Comparison of ENCODE assay signal across 9 mouse cellular contexts in genomic region chr9:77834259-77834993, GRCm38 (mm10).
DNase-seq lines count a peak whose midpoint lies in the region; ATAC-seq lines count a peak whose summit lies in the region.
"Had no signal": no experiment of that assay in that cellular context is flagged by ENCODE, and none has a peak within 500 bp of the region (broad histone marks: within the 10 kb centered on the region; RNA-seq: fewer than 3 reads in every experiment).

No protein-coding gene starts in this region.

- no peak for ATAC-seq in heart, embryonic 11.5 days (replicated peaks; ENCODE audit: insufficient number of reproducible peaks, low FRiP score, low TSS enrichment)
- ATAC-seq in activated CD4-positive, CD25-positive, alpha-beta regulatory T cell, adult 4 months = peak; percentile 77

- peak; percentile 48 for DNase-seq in heart, adult 8-10 months (ENCODE audit: low spot score)
- peak; percentile 55 for DNase-seq in CD4-positive, CD25-positive, alpha-beta regulatory T cell, adult 2 months (ENCODE audit: low read depth, low spot score)
- peak; percentile 74 for DNase-seq in lung, postnatal 36 days
- no peak for DNase-seq in embryonic facial prominence, embryonic 10.5 days (ENCODE audit: low spot score)
- DNase-seq in gastrocnemius, postnatal 14 days = no peak

- H3K4me1 ChIP-seq in heart, embryonic 11.5 days (ENCODE audit: control insufficient read depth, insufficient read depth, low read length) = no peaks in the 10 kb centered on the region
- H3K4me1 ChIP-seq in embryonic facial prominence, embryonic 10.5 days = no peaks in the 10 kb centered on the region
- H3K4me1 ChIP-seq: embryonic facial prominence, embryonic 12.5 days; liver, embryonic 15.5 days had no signal

- H3K27me3 ChIP-seq in heart, embryonic 11.5 days (ENCODE audit: control insufficient read depth, insufficient read depth, low read length) = no peaks in the 10 kb centered on the region
- no peaks in the 10 kb centered on the region for H3K27me3 ChIP-seq in embryonic facial prominence, embryonic 10.5 days (replicated peaks; ENCODE audit: low read depth, poor library complexity, severe bottlenecking)
- H3K27me3 ChIP-seq: embryonic facial prominence, embryonic 12.5 days; liver, embryonic 15.5 days had no signal

- H3K27ac ChIP-seq in heart, embryonic 11.5 days (ENCODE audit: low read depth, low read length) = no peak overlapping the region
- no peak overlapping the region for H3K27ac ChIP-seq in embryonic facial prominence, embryonic 10.5 days (replicated peaks)
- H3K27ac ChIP-seq: embryonic facial prominence, embryonic 12.5 days; liver, embryonic 15.5 days had no signal

- H3K4me3 ChIP-seq in heart, embryonic 11.5 days (ENCODE audit: low read depth, low read length) = no peak overlapping the region
- no peak overlapping the region for H3K4me3 ChIP-seq in embryonic facial prominence, embryonic 10.5 days
- H3K4me3 ChIP-seq: embryonic facial prominence, embryonic 12.5 days; liver, embryonic 15.5 days had no signal

- H3K4me2 ChIP-seq in heart, embryonic 11.5 days = no peak overlapping the region
- H3K4me2 ChIP-seq: embryonic facial prominence, embryonic 12.5 days; liver, embryonic 15.5 days had no signal

- no peak overlapping the region for H3K9ac ChIP-seq in heart, embryonic 11.5 days (ENCODE audit: low read depth, low read length)
- H3K9ac ChIP-seq: embryonic facial prominence, embryonic 12.5 days; liver, embryonic 15.5 days had no signal

- 65% methylated on average over 9 of the region's 9 CpGs for WGBS in heart, embryonic 11.5 days (ENCODE audit: insufficient replicate concordance)
- WGBS in embryonic facial prominence, embryonic 10.5 days = 76% methylated on average over 9 of the region's 9 CpGs

- H3K9me3 ChIP-seq in heart, embryonic 11.5 days (replicated peaks; ENCODE audit: control insufficient read depth, low read length) = no peaks in the 10 kb centered on the region
- H3K9me3 ChIP-seq in embryonic facial prominence, embryonic 10.5 days = no peaks in the 10 kb centered on the region
- H3K9me3 ChIP-seq: embryonic facial prominence, embryonic 12.5 days; liver, embryonic 15.5 days had no signal

- intact Hi-C loops in gastrocnemius, postnatal 14 days (cut with DNase I; ENCODE audit: low total_unique reads) = no loop called here

- H3K36me3 ChIP-seq in heart, embryonic 11.5 days (ENCODE audit: control insufficient read depth, insufficient read depth, low read length) = no peaks in the 10 kb centered on the region
- no peaks in the 10 kb centered on the region for H3K36me3 ChIP-seq in embryonic facial prominence, embryonic 10.5 days (replicated peaks)
- H3K36me3 ChIP-seq: embryonic facial prominence, embryonic 12.5 days; liver, embryonic 15.5 days had no signal

Comparison
In these comparisons a context has a peak if more than half of its experiments do, and no peak if none do; other contexts are left out.
1. DNase-seq: peak in heart, adult 8-10 months (single experiment), CD4-positive, CD25-positive, alpha-beta regulatory T cell, adult 2 months (single experiment) and lung, postnatal 36 days (single experiment); none in embryonic facial prominence, embryonic 10.5 days (single experiment) and gastrocnemius, postnatal 14 days (single experiment).